ENCODE assay signal across 9 mouse cellular contexts in genomic region chr8:93810859-93811602, GRCm38 (mm10). TPM values are rescaled to one million over a fixed set of nuclear protein-coding genes. Genes with fewer than 3 reads are reported as not detected.
DNase-seq lines count a peak whose midpoint lies in the region; ATAC-seq and TF ChIP-seq lines count a peak whose summit lies in the region.
"Had no signal": no experiment of that assay in that cellular context is flagged by ENCODE, and none has a peak within 500 bp of the region (broad histone marks: within the 10 kb centered on the region; RNA-seq: fewer than 3 reads in every experiment).

No protein-coding gene starts in this region.

- peak; percentile 14 for TF ChIP-seq POLR2A in myocyte (IDR thresholded peaks at IDR 0.05; ENCODE audit: insufficient read length, low read depth)

- H3K27me3 ChIP-seq in heart, embryonic 13.5 days (replicated peaks), result peaks cover 36% of the 10 kb centered on the region
- no peaks in the 10 kb centered on the region for H3K27me3 ChIP-seq in hindbrain, embryonic 16.5 days (replicated peaks; ENCODE audit: control insufficient read depth, insufficient read depth, low read length)
- H3K27me3 ChIP-seq in myocyte (ENCODE audit: control insufficient read depth, insufficient read depth, insufficient read length), result no peaks in the 10 kb centered on the region

- peak overlapping the region; percentile 75 for H3K4me3 ChIP-seq in heart, embryonic 13.5 days
- H3K4me3 ChIP-seq in hindbrain, embryonic 16.5 days (ENCODE audit: low read length), result peak overlapping the region; percentile 86
- H3K4me3 ChIP-seq in myocyte, result peak overlapping the region; percentile 41

- peaks cover 36% of the 10 kb centered on the region for H3K4me1 ChIP-seq in heart, embryonic 13.5 days
- H3K4me1 ChIP-seq in hindbrain, embryonic 16.5 days (ENCODE audit: control insufficient read depth, insufficient read depth, low read depth, low read length), result peaks cover 22% of the 10 kb centered on the region

- peak overlapping the region; percentile 88 for H3K4me2 ChIP-seq in heart, embryonic 13.5 days
- peak overlapping the region; percentile 70 for H3K4me2 ChIP-seq in hindbrain, embryonic 16.5 days (ENCODE audit: low read length)
- H3K4me2 ChIP-seq in myocyte (ENCODE audit: low read depth), result peak overlapping the region; percentile 78

- peak overlapping the region; percentile 83 for H3K27ac ChIP-seq in heart, embryonic 13.5 days (replicated peaks)
- peak overlapping the region; percentile 98 for H3K27ac ChIP-seq in hindbrain, embryonic 16.5 days (ENCODE audit: low read depth, low read length)
- H3K27ac ChIP-seq: macrophage had no signal

- H3K36me3 ChIP-seq in heart, embryonic 13.5 days, result no peaks in the 10 kb centered on the region
- H3K36me3 ChIP-seq in hindbrain, embryonic 16.5 days (ENCODE audit: control insufficient read depth, insufficient read depth, low read length), result no peaks in the 10 kb centered on the region
- H3K36me3 ChIP-seq in myocyte (ENCODE audit: control insufficient read depth, insufficient read depth), result no peaks in the 10 kb centered on the region

- no peak for DNase-seq in heart, adult 9 months (ENCODE audit: low spot score in 2 of 2)
- peak; percentile 11 for DNase-seq in 3T3-L1 (ENCODE audit: low read depth, low spot score)
- peak; percentile 74 for DNase-seq in cerebellum, adult 9-11 months
- DNase-seq in ovary, postnatal 36 days (ENCODE audit: low spot score), result no peak

- no peaks in the 10 kb centered on the region for H3K79me2 ChIP-seq in myocyte (ENCODE audit: control insufficient read depth, insufficient read depth)

- H3ac ChIP-seq in myocyte (ENCODE audit: control insufficient read depth, insufficient read length), result peak overlapping the region; percentile 83

- 2% methylated on average over 47 of the region's 53 CpGs for WGBS in heart, embryonic 13.5 days
- WGBS in hindbrain, embryonic 16.5 days, result 0% methylated on average over 48 of the region's 53 CpGs

- peak overlapping the region; percentile 86 for H3K9ac ChIP-seq in heart, embryonic 13.5 days
- peak overlapping the region; percentile 96 for H3K9ac ChIP-seq in hindbrain, embryonic 16.5 days (ENCODE audit: low read depth, low read length)

- ATAC-seq in heart, embryonic 13.5 days (ENCODE audit: extremely low read depth, insufficient number of reproducible peaks, low FRiP score, low TSS enrichment), result no peak
- peak; percentile 15 for ATAC-seq in hindbrain, embryonic 16.5 days
- no peak for ATAC-seq in erythroid progenitor cell, adult 5-6 weeks (replicated peaks; ENCODE audit: low FRiP score, poor library complexity, severe bottlenecking)

- no peaks in the 10 kb centered on the region for H3K9me3 ChIP-seq in heart, embryonic 13.5 days
- no peaks in the 10 kb centered on the region for H3K9me3 ChIP-seq in hindbrain, embryonic 16.5 days (ENCODE audit: control insufficient read depth, low read length)

TF ChIP-seq in myocyte, 11 proteins besides CTCF, POLR2A, EP300 and RAD21:
- TF ChIP-seq MYOD1 (IDR thresholded peaks at IDR 0.05; ENCODE audit: control insufficient read depth in 1 of 3, insufficient read length in 2 of 3, low read depth in 2 of 3), result no peak
- TF ChIP-seq MAX (IDR thresholded peaks at IDR 0.05; ENCODE audit: low read depth), result no peak
- no peak for TF ChIP-seq MYOG (IDR thresholded peaks at IDR 0.05; ENCODE audit: control insufficient read depth in 1 of 3, insufficient read depth in 1 of 3, insufficient read length in 2 of 3, low read depth in 2 of 3)
- no peak for TF ChIP-seq TCF3 (IDR thresholded peaks at IDR 0.05; ENCODE audit: insufficient read length, low read depth)
- no peak for TF ChIP-seq POLR2AphosphoS2 (IDR thresholded peaks at IDR 0.05; ENCODE audit: insufficient read length, low read depth)
- TF ChIP-seq E2F4 (IDR thresholded peaks at IDR 0.05; ENCODE audit: insufficient read depth), result no peak
- TF ChIP-seq SRF (IDR thresholded peaks at IDR 0.05; ENCODE audit: control insufficient read depth, insufficient read length, low read depth), result no peak
- TF ChIP-seq REST (IDR thresholded peaks at IDR 0.05; ENCODE audit: insufficient read depth, insufficient read length), result no peak
- TF ChIP-seq TCF12 (IDR thresholded peaks at IDR 0.05; ENCODE audit: insufficient read depth, poor library complexity, severe bottlenecking), result no peak
- no peak for TF ChIP-seq USF1 (IDR thresholded peaks at IDR 0.05; ENCODE audit: low read depth)
- TF ChIP-seq CEBPB (IDR thresholded peaks at IDR 0.05; ENCODE audit: insufficient read depth, poor library complexity, severe bottlenecking), result no peak

RNA-seq across cellular contexts. Expression of gene Gnao1, which starts 1.3 kb away (rescaled TPM):
- 9.2 and 13.2 TPM in 2 replicates for polyA plus RNA-seq in heart, embryonic 13.5 days (2015; fragmentation: Nextera tagmentation; extraction: Ambion mirVana)
- polyA plus RNA-seq in hindbrain, embryonic 16.5 days (2015; fragmentation: Nextera tagmentation; extraction: Ambion mirVana), result 215 and 237 TPM in 2 replicates
- polyA plus RNA-seq in myocyte (2012; fragmentation: generic; extraction: Trizol), result 31.8 TPM
- 0.42 TPM in 1 of 2 replicates, not detected in the other for total RNA-seq in erythroid progenitor cell, adult 5-6 weeks (2015; ENCODE audit: low replicate concordance)
- total RNA-seq in erythroid progenitor cell, adult 5-6 weeks (2017; ENCODE audit: low replicate concordance), result not detected in 2 replicates
- polyA plus RNA-seq: macrophage had no signal

Comparison
In these comparisons a context has a peak if more than half of its experiments do, and no peak if none do; other contexts are left out.
1. DNase-seq: peak in 3T3-L1 (single experiment) and cerebellum, adult 9-11 months (single experiment); none in heart, adult 9 months (0 of 2) and ovary, postnatal 36 days (single experiment).
2. Peak in every context shown above with its lines, with median percentiles within 50 percentile points of each other: H3K4me2 ChIP-seq and H3K4me3 ChIP-seq.